Mouse (Mus musculus): ENCODE measurements around the gene Noa1. TPM values are rescaled to one million over a fixed set of nuclear protein-coding genes. Genes with fewer than 3 reads are reported as not detected.

Noa1 gene
- polyA plus RNA-seq, 1 experiment from 2014 or later: 18.2 TPM

DNA sequence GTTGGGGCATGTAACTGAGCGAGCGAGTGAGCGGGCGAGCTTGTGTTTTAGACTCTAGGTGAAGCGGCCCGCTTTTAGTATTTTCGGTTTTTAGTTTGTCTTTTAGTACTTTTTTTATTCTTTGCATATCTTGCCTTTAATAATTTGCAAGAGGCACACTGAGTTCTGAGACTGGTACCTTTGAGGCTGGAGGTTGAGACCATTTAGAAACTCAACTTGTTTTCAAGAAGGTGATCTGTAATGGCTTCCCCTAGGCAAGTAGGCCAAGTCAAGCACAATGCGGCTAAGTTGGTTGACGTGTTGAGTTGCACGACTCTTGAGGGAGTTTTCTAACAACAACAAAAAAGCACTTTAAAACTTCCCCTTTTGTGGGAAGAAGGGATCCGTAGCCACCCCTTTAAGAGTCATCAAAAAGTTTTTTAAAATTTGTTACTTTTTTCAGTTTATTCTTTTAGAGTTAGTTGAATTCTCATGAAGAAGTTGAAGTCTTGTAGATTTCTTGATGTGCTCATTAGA, 42.9 kb downstream of the Noa1 start:
- Histone ChIP-seq H3K36me3 (replicated peaks) (peaks cover 30% of the 10 kb centered on the region), H3K27ac (replicated peaks) (peak overlapping the region; percentile 89), H3K9ac (peak overlapping the region; percentile 85), H3K27me3 (no peaks in the 10 kb centered on the region), H3K4me3 (replicated peaks) (peak overlapping the region; percentile 92), H3K4me1 (replicated peaks) (peaks cover 37% of the 10 kb centered on the region), H3K4me2 (peak overlapping the region; percentile 99), H3K9me3 (replicated peaks) (no peaks in the 10 kb centered on the region)
- no peak for ATAC-seq (ENCODE audit: insufficient read depth)
- under 1% methylated on average over 11 of the region's 11 CpGs for WGBS (ENCODE audit: insufficient replicate concordance)

- Histone ChIP-seq H3K27ac (replicated peaks) (peak overlapping the region; percentile 89), H3K9ac (peak overlapping the region; percentile 85), H3K4me2 (peak overlapping the region; percentile 99), H3K36me3 (replicated peaks) (peaks cover 27% of the 10 kb centered on the region), H3K4me1 (replicated peaks) (peaks cover 35% of the 10 kb centered on the region), H3K9me3 (replicated peaks) (no peaks in the 10 kb centered on the region), H3K27me3 (no peaks in the 10 kb centered on the region), H3K4me3 (replicated peaks) (peak overlapping the region; percentile 92)
- WGBS (ENCODE audit: insufficient replicate concordance): under 1% methylated on average over 74 of the region's 87 CpGs
- ATAC-seq (ENCODE audit: insufficient read depth): peak; percentile 58
These were observed 43.6 kb downstream of the Noa1 start for GRCm38 (mm10) chr5:77266066-77266885.

GRCm38 (mm10) chr5:77265671-77266065, 44.2 kb downstream of the Noa1 start:
- WGBS (ENCODE audit: insufficient replicate concordance): under 1% methylated on average over 33 of the region's 53 CpGs
- ATAC-seq (ENCODE audit: insufficient read depth): peak; percentile 87
- H3K27me3 ChIP-seq: no peaks in the 10 kb centered on the region

DNA sequence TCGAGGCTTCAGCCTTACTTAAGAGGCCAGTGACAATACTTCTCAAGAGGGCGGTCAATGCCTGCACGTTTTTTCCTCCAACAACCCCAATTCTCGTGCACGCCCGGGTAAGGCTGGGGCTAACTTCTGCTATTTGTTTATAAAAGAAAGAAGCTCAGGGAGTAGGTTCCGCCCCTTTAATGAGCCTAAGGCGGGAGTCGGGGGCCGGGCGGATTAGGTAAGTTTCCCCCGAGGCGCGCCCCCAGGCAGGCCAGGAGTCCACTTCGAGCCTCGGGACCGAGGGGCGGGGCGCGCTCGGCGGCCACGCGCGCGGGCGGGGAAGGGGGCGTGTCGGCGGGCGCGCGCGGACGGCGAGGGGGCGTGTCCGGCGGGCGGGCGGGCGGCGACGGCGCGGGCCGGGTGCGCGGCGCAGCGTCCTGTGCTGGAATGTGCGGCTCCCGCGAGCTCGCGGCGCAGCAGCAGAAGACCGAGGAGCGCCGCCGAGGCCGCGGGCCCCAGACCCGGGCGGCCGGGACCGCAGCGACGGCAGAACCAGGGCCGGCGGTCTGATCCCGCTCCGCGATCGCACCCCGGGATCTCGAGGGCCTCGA, 44.7 kb downstream of the Noa1 start, which contains the start of gene Rest:
TSS of gene Rest (plus strand) at position 411 of the 590 bp plus-strand sequence.
- peak within 1 kb of the TSS; percentile 92 for H3K4me3 ChIP-seq (replicated peaks)
- under 1% methylated on average over 76 of the region's 78 CpGs for WGBS (ENCODE audit: insufficient replicate concordance)
- H3K4me2 ChIP-seq: peak within 1 kb of the TSS; percentile 99
- peak; percentile 84 for ATAC-seq (ENCODE audit: insufficient read depth)
- no peaks in the 10 kb centered on the region for H3K27me3 ChIP-seq
- H3K4me1 ChIP-seq (replicated peaks): peaks cover 35% of the 10 kb centered on the region
- peak within 1 kb of the TSS; percentile 89 for H3K27ac ChIP-seq (replicated peaks)
- H3K9ac ChIP-seq: peak within 1 kb of the TSS; percentile 85
- no peaks in the 10 kb centered on the region for H3K9me3 ChIP-seq (replicated peaks)
- H3K36me3 ChIP-seq (replicated peaks): peaks cover 21% of the 10 kb centered on the region

More at GRCm38 (mm10) chr5:77265671-77266065, 44.2 kb downstream of the Noa1 start:
- peaks cover 35% of the 10 kb centered on the region for H3K4me1 ChIP-seq (replicated peaks)
- H3K27ac ChIP-seq (replicated peaks): peak overlapping the region; percentile 89
- H3K9me3 ChIP-seq (replicated peaks): no peaks in the 10 kb centered on the region
- H3K4me3 ChIP-seq (replicated peaks): peak overlapping the region; percentile 92
- H3K9ac ChIP-seq: peak overlapping the region; percentile 85
- peaks cover 23% of the 10 kb centered on the region for H3K36me3 ChIP-seq (replicated peaks)
- H3K4me2 ChIP-seq: peak overlapping the region; percentile 99

- Histone ChIP-seq H3K36me3 (replicated peaks) (no peaks in the 10 kb centered on the region), H3K9ac (no peak overlapping the region), H3K27me3 (no peaks in the 10 kb centered on the region), H3K4me2 (no peak overlapping the region), H3K9me3 (replicated peaks) (no peaks in the 10 kb centered on the region), H3K27ac (replicated peaks) (no peak overlapping the region), H3K4me3 (replicated peaks) (no peak overlapping the region), H3K4me1 (replicated peaks) (peaks cover 16% of the 10 kb centered on the region)
- 79% methylated on average over 5 of the region's 5 CpGs for WGBS (ENCODE audit: insufficient replicate concordance)
- ATAC-seq (ENCODE audit: insufficient read depth): no peak
These were observed 47.8 kb downstream of the Noa1 start for GRCm38 (mm10) chr5:77262105-77262504.

DNA sequence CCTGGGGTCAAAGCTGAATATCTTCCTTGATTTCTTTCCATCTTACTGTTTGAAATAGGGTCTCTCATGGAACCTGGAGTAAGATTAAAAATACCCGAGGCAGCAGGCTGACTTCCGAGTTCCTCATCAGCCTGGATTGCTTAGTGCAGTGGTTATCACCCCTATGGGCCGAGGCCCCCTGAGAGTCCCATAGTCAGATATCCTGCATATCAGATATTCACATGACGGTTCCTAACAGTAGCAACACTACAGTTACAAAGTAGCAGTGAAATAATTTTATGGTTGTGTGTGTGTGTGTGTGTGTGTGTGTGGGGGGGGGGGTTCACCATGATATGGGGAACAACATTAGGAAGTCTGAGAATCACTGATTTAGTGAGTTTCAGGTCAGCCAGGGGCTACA, 48.7 kb downstream of the Noa1 start:
- Histone ChIP-seq H3K4me2 (no peak overlapping the region), H3K4me3 (replicated peaks) (no peak overlapping the region), H3K9ac (no peak overlapping the region), H3K27me3 (no peaks in the 10 kb centered on the region), H3K4me1 (replicated peaks) (peaks cover 10% of the 10 kb centered on the region), H3K9me3 (replicated peaks) (no peaks in the 10 kb centered on the region), H3K36me3 (replicated peaks) (no peaks in the 10 kb centered on the region), H3K27ac (replicated peaks) (no peak overlapping the region)
- no peak for ATAC-seq (ENCODE audit: insufficient read depth)
- WGBS (ENCODE audit: insufficient replicate concordance): 33% methylated on average over 4 of the region's 4 CpGs

GRCm38 (mm10) chr5:77260141-77260540, 49.7 kb downstream of the Noa1 start:
- no peak overlapping the region for H3K4me3 ChIP-seq (replicated peaks)
- ATAC-seq (ENCODE audit: insufficient read depth): no peak
- no peaks in the 10 kb centered on the region for H3K27me3 ChIP-seq
- no peaks in the 10 kb centered on the region for H3K9me3 ChIP-seq (replicated peaks)
- H3K4me2 ChIP-seq: no peak overlapping the region
- no peak overlapping the region for H3K9ac ChIP-seq
- no peaks in the 10 kb centered on the region for H3K36me3 ChIP-seq (replicated peaks)
- H3K27ac ChIP-seq (replicated peaks): no peak overlapping the region
- peaks cover 9% of the 10 kb centered on the region for H3K4me1 ChIP-seq (replicated peaks)
- 55% methylated on average over 6 of the region's 6 CpGs for WGBS (ENCODE audit: insufficient replicate concordance)

- Histone ChIP-seq H3K27me3 (no peaks in the 10 kb centered on the region), H3K4me2 (no peak overlapping the region), H3K9ac (no peak overlapping the region), H3K4me3 (replicated peaks) (no peak overlapping the region), H3K4me1 (replicated peaks) (peaks cover 2% of the 10 kb centered on the region), H3K27ac (replicated peaks) (no peak overlapping the region), H3K36me3 (replicated peaks) (no peaks in the 10 kb centered on the region), H3K9me3 (replicated peaks) (no peaks in the 10 kb centered on the region)
- ATAC-seq (ENCODE audit: insufficient read depth): no peak
These were observed 50.6 kb downstream of the Noa1 start for GRCm38 (mm10) chr5:77259315-77259714.

GRCm38 (mm10) chr5:77257603-77258002, 52.3 kb downstream of the Noa1 start:
- no peak for ATAC-seq (ENCODE audit: insufficient read depth)

GRCm38 (mm10) chr5:77254402-77254801, 55.5 kb downstream of the Noa1 start:
- Histone ChIP-seq H3K4me3 (replicated peaks) (no peak overlapping the region), H3K4me2 (no peak overlapping the region), H3K9ac (no peak overlapping the region), H3K9me3 (replicated peaks) (no peaks in the 10 kb centered on the region), H3K36me3 (replicated peaks) (no peaks in the 10 kb centered on the region), H3K27ac (replicated peaks) (no peak overlapping the region), H3K27me3 (no peaks in the 10 kb centered on the region), H3K4me1 (replicated peaks) (no peaks in the 10 kb centered on the region)
- ATAC-seq (ENCODE audit: insufficient read depth): no peak
- WGBS (ENCODE audit: insufficient replicate concordance): 46% methylated on average over 3 of the region's 3 CpGs

More at GRCm38 (mm10) chr5:77257603-77258002, 52.3 kb downstream of the Noa1 start:
- H3K4me3 ChIP-seq (replicated peaks): no peak overlapping the region
- no peaks in the 10 kb centered on the region for H3K36me3 ChIP-seq (replicated peaks)
- H3K4me1 ChIP-seq (replicated peaks): no peaks in the 10 kb centered on the region
- no peak overlapping the region for H3K4me2 ChIP-seq
- H3K27me3 ChIP-seq: no peaks in the 10 kb centered on the region
- WGBS (ENCODE audit: insufficient replicate concordance): 59% methylated on average over 3 of the region's 3 CpGs
- H3K9ac ChIP-seq: no peak overlapping the region
- no peak overlapping the region for H3K27ac ChIP-seq (replicated peaks)
- H3K9me3 ChIP-seq (replicated peaks): no peaks in the 10 kb centered on the region

- H3K27ac ChIP-seq (replicated peaks): no peak overlapping the region
- no peaks in the 10 kb centered on the region for H3K36me3 ChIP-seq (replicated peaks)
- H3K9me3 ChIP-seq (replicated peaks): no peaks in the 10 kb centered on the region
- H3K4me3 ChIP-seq (replicated peaks): no peak overlapping the region
- H3K27me3 ChIP-seq: no peaks in the 10 kb centered on the region
- H3K4me1 ChIP-seq (replicated peaks): no peaks in the 10 kb centered on the region
- no peak overlapping the region for H3K9ac ChIP-seq
- no peak overlapping the region for H3K4me2 ChIP-seq
- 36% methylated on average over 1 of the region's 1 CpGs for WGBS (ENCODE audit: insufficient replicate concordance)
- no peak for ATAC-seq (ENCODE audit: insufficient read depth)
These were observed 56.7 kb downstream of the Noa1 start for GRCm38 (mm10) chr5:77253154-77253553.

All from liver, embryonic 15.5 days (tissue).